Mouse (Mus musculus) neural tube, embryonic 11.5 days (tissue): ENCODE measurements around the gene Chst3. TPM values are rescaled to one million over a fixed set of nuclear protein-coding genes. Genes with fewer than 3 reads are reported as not detected.

Experiments used
- ATAC-seq: fragments of 200-750 bp; cut with Nextera tagmentation; 2 replicates; pipeline ENCODE4 v1.8.0; 2017; ENCODE audit warnings: moderate number of reproducible peaks, mild to moderate bottlenecking, moderate TSS enrichment, moderate library complexity; ENCODE audit not compliant: insufficient read depth, low FRiP score, low TSS enrichment
- DNase-seq: peaks from one replicate; pipeline ENCODE4 v3.0.0-alpha.2; 2015; ENCODE audit warnings: low spot score
- H3K27ac ChIP-seq: fragments of 300-500 bp; sonication (generic); 2 replicates; pipeline ENCODE4 v1.5.1; 2014; ENCODE audit warnings: low read depth, mild to moderate bottlenecking, low read length
- H3K27me3 ChIP-seq: fragments of 300-500 bp; sonication (generic); 2 replicates; pipeline ENCODE4 v1.6.1; 2014; ENCODE audit warnings: mild to moderate bottlenecking, low read length, mixed read lengths; ENCODE audit not compliant: control insufficient read depth, insufficient read depth
- H3K36me3 ChIP-seq: fragments of 300-500 bp; sonication (generic); 2 replicates; pipeline ENCODE4 v1.6.1; 2014; ENCODE audit warnings: mild to moderate bottlenecking, low read length, moderate library complexity, mixed read lengths; ENCODE audit not compliant: control insufficient read depth, insufficient read depth
- H3K4me1 ChIP-seq: fragments of 300-500 bp; sonication (generic); 2 replicates; pipeline ENCODE4 v1.6.1; 2014; ENCODE audit warnings: low read length, mixed read lengths; ENCODE audit not compliant: control insufficient read depth, insufficient read depth
- H3K4me2 ChIP-seq: fragments of 300-500 bp; sonication (generic); 2 replicates; pipeline ENCODE4 v1.6.1; 2014; ENCODE audit warnings: low read depth, mild to moderate bottlenecking, moderate library complexity
- H3K4me3 ChIP-seq: fragments of 300-500 bp; sonication (generic); 2 replicates; pipeline ENCODE4 v1.5.1; 2014; ENCODE audit warnings: low read depth, low read length
- H3K9ac ChIP-seq: fragments of 300-500 bp; sonication (generic); 2 replicates; pipeline ENCODE4 v1.6.1; 2014; ENCODE audit warnings: mild to moderate bottlenecking, low read length
- H3K9me3 ChIP-seq: fragments of 300-500 bp; sonication (generic); 2 replicates; pipeline ENCODE4 v1.6.1; 2016; ENCODE audit warnings: low read length; ENCODE audit not compliant: control insufficient read depth
- WGBS: fragments of 180-500 bp; shearing (Covaris S2); extraction: QIAGEN DNeasy Blood & Tissue Kit; methylation state at CpG from one replicate; pipeline ENCODE4 v1.1.7; 2014; 5-methylcytosine and 5-hydroxymethylcytosine counted together
- polyA plus RNA-seq: library from polyadenylated mRNA; unstranded; fragments of >200 nt; fragmentation: Nextera tagmentation; extraction: Ambion mirVana; gene quantifications from 2 replicates; pipeline ENCODE4 v1.2.1, GENCODE M21; 2014

Chst3 gene
- polyA plus RNA-seq, 1 experiment from 2014 or later, result 1.6 TPM

GRCm38 (mm10) chr10:60211501-60212005 lies 7.5 kb downstream of the Chst3 start:
- H3K9ac ChIP-seq, result 0 out of 2 replicates have a peak overlapping the region, but pooled peaks have one; percentile 6
- ATAC-seq, result no peak
- no peaks in the 10 kb centered on the region for H3K9me3 ChIP-seq
- WGBS, result 81% methylated on average over 8 of the region's 8 CpGs
- no peaks in the 10 kb centered on the region for H3K36me3 ChIP-seq
- no peak overlapping the region for H3K4me2 ChIP-seq
- no peak for DNase-seq
- no peaks in the 10 kb centered on the region for H3K27me3 ChIP-seq
- no peak overlapping the region for H3K27ac ChIP-seq
- no peak overlapping the region for H3K4me3 ChIP-seq
- peaks cover 11% of the 10 kb centered on the region; the same call in 1 of the 2 replicates for H3K4me1 ChIP-seq

DNA sequence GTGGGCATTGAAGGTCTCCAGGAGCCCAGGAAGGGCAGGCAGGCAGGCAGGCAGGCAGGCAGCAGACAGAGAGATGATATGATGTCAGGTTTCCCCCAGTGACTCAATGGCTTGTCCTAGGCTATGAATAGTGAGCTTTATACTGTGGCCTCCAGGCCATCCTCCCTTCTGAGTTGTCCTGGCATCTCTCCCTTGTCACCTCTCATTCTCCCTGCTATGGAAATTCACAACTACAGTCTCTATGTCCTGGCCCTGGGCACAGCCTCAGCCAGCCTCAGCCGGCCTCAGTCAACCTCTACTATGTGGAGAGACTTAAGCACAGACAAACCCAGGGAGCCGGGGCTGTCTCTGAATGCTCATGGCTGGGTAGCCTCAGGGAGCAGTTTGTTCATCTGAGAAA lies 8.6 kb downstream of the Chst3 start:
- H3K4me3 ChIP-seq, result no peak overlapping the region
- DNase-seq (no peak), ATAC-seq (no peak)
- no peaks in the 10 kb centered on the region for H3K9me3 ChIP-seq
- no peak overlapping the region for H3K27ac ChIP-seq
- WGBS, result 80% methylated on average over 2 of the region's 2 CpGs
- peaks cover 13% of the 10 kb centered on the region; the same call in 1 of the 2 replicates for H3K4me1 ChIP-seq
- H3K9ac ChIP-seq, result no peak overlapping the region
- H3K4me2 ChIP-seq, result no peak overlapping the region
- H3K27me3 ChIP-seq, result no peaks in the 10 kb centered on the region
- no peaks in the 10 kb centered on the region for H3K36me3 ChIP-seq

DNA sequence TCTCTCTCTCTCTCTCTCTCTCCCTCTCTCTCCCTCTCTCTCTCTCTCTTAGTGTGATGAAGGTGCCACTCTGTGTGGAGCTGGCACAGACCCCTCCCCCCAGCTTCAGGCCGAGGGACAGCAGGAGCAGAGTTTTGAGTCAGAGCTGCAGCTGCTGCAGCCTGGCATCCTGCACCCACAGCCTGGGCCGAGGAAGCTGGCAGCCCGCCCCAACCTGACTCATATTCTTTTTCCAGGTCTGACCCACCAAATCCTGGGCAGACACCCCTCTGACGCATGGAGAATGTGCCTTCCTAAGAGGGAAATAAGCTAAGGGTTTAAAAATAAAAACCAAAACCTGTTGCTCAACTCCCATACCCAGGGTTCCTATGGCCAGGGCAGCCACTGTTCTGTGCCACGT lies 9.8 kb downstream of the Chst3 start:
- no peaks in the 10 kb centered on the region for H3K9me3 ChIP-seq
- H3K4me2 ChIP-seq, result no peak overlapping the region
- no peak overlapping the region for H3K9ac ChIP-seq
- H3K27me3 ChIP-seq, result no peaks in the 10 kb centered on the region
- ATAC-seq, result no peak
- 63% methylated on average over 5 of the region's 5 CpGs for WGBS
- H3K36me3 ChIP-seq, result no peaks in the 10 kb centered on the region
- no peak overlapping the region for H3K4me3 ChIP-seq
- no peak overlapping the region for H3K27ac ChIP-seq
- H3K4me1 ChIP-seq, result peaks cover 13% of the 10 kb centered on the region; the same call in 1 of the 2 replicates
- DNase-seq, result no peak

DNA sequence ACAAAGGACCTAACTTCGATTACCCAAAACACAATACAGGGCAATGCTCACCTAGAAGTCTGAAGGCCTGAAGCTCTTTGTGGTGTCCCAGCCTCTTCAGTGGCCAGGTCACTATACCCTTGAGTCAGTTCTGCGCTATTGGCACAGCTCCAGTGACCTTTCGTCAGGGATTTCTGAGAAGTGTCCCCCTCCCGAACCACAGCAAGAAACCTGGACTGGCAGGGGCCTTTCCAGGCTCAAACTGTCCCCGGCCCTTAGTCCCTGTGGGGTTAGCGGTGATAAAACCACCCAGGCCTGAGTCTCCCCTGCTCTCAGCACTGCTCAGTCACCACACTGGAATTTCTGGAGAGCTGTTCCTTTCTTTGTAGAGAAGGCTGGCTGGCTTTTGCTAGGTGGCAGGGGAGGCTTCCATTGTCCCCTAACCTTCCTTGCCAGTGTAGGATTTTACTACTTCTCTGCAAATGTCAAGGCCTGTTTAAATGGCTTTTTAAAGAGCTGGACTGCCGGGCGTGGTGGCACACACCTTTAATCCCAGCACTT lies 11.8 kb downstream of the Chst3 start:
- Histone ChIP-seq H3K36me3 (no peaks in the 10 kb centered on the region), H3K9ac (no peak overlapping the region), H3K9me3 (no peaks in the 10 kb centered on the region), H3K27ac (no peak overlapping the region), H3K4me2 (no peak overlapping the region), H3K27me3 (no peaks in the 10 kb centered on the region), H3K4me3 (no peak overlapping the region), H3K4me1 (peaks cover 15% of the 10 kb centered on the region; the same call in 1 of the 2 replicates)
- ATAC-seq, result no peak
- WGBS, result 87% methylated on average over 8 of the region's 8 CpGs
- no peak for DNase-seq

GRCm38 (mm10) chr10:60205601-60206241 lies 13.3 kb downstream of the Chst3 start:
- Histone ChIP-seq H3K27ac (no peak overlapping the region), H3K9ac (no peak overlapping the region), H3K4me2 (no peak overlapping the region), H3K4me1 (peaks cover 15% of the 10 kb centered on the region; the same call in 1 of the 2 replicates), H3K27me3 (no peaks in the 10 kb centered on the region), H3K9me3 (no peaks in the 10 kb centered on the region), H3K4me3 (no peak overlapping the region), H3K36me3 (no peaks in the 10 kb centered on the region)
- DNase-seq, result no peak
- ATAC-seq, result no peak
- WGBS, result 79% methylated on average over 9 of the region's 9 CpGs

- ATAC-seq, result peak; percentile 91
- peak overlapping the region; percentile 87 for H3K27ac ChIP-seq
- H3K9me3 ChIP-seq, result no peaks in the 10 kb centered on the region
- peak; percentile 75 for DNase-seq
- no peaks in the 10 kb centered on the region for H3K27me3 ChIP-seq
- H3K4me2 ChIP-seq, result 0 out of 2 replicates have a peak overlapping the region, but pooled peaks have one; percentile 8
- H3K36me3 ChIP-seq, result no peaks in the 10 kb centered on the region
- no peak overlapping the region for H3K4me3 ChIP-seq
- H3K9ac ChIP-seq, result peak overlapping the region; percentile 18; the same call in 1 of the 2 replicates
- 8% methylated on average over 5 of the region's 5 CpGs for WGBS
- H3K4me1 ChIP-seq, result peaks cover 8% of the 10 kb centered on the region; the same call in 1 of the 2 replicates
Measured at GRCm38 (mm10) chr10:60202785-60203184, 16.3 kb downstream of the Chst3 start.

DNA sequence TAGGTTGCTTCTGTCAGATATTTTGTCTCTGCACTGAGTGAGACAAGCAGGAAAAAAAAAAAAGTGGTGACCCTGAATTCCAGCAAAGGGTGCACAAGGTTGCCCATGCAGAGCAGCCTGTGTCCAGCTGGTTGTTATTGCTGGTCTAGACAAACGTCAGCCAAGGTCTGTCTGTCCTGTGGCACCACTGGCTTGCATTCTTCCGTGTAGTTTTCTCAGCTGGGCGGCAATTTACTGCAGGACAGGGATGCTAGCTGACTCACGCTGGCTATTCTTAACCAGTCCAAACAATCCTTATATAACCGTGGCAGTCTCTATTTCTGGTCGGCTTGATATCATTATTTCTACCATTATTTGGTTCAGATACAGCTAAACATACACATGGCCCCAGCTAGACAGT lies 18.1 kb downstream of the Chst3 start:
- H3K27ac ChIP-seq, result no peak overlapping the region
- H3K9me3 ChIP-seq, result no peaks in the 10 kb centered on the region
- peaks cover 5% of the 10 kb centered on the region; the same call in 1 of the 2 replicates for H3K4me1 ChIP-seq
- DNase-seq (no peak), ATAC-seq (no peak)
- no peak overlapping the region for H3K9ac ChIP-seq
- H3K36me3 ChIP-seq, result no peaks in the 10 kb centered on the region
- no peaks in the 10 kb centered on the region for H3K27me3 ChIP-seq
- H3K4me2 ChIP-seq, result no peak overlapping the region
- H3K4me3 ChIP-seq, result no peak overlapping the region
- 59% methylated on average over 6 of the region's 6 CpGs for WGBS

DNA sequence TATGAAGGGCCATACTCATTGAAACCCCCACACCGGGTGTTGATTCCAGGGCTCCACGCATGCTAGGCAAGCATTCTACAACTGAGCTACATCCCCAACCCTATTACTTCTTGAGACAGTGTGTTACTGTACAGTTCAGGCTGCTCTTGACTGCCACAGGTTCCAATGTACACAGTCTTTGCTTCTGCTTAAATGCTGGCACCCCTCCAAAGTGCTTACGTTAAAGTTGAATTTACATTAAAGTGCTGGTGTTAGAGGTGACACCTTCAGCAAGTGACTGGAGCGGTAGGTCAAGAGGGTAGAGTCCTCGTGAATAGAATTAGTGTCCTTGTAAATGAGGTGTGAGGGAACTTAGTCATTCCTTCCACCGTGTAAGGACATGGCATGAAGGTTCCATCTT lies 19.7 kb downstream of the Chst3 start:
- WGBS, result 86% methylated on average over 6 of the region's 6 CpGs
- no peak overlapping the region for H3K27ac ChIP-seq
- DNase-seq, result no peak
- H3K27me3 ChIP-seq, result no peaks in the 10 kb centered on the region
- H3K9ac ChIP-seq, result no peak overlapping the region
- ATAC-seq, result no peak
- peaks cover 14% of the 10 kb centered on the region for H3K4me1 ChIP-seq
- no peak overlapping the region for H3K4me2 ChIP-seq
- no peaks in the 10 kb centered on the region for H3K9me3 ChIP-seq
- no peaks in the 10 kb centered on the region for H3K36me3 ChIP-seq
- no peak overlapping the region for H3K4me3 ChIP-seq

DNA sequence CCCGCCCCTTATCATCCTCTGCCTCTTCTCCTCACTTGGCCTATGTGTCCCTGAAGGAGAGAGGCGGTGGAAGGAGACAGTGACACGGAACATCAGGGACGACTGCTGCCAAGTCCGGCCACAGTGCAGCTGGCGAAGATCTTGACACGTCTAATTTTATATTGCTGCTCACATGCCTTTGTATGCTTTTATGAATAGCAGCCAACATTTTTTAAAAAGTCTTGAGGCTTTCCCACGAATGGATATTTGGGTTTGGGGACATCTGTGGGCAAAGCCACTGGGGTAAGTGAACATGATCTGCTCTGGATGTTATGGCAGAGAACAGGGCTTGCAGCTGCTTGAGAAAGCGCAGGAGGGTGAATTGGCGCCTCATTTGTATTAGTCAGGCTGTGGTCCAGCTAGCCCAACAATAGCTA lies 21.6 kb downstream of the Chst3 start:
- Histone ChIP-seq H3K27ac (no peak overlapping the region), H3K36me3 (no peaks in the 10 kb centered on the region), H3K27me3 (no peaks in the 10 kb centered on the region), H3K4me3 (no peak overlapping the region), H3K4me2 (no peak overlapping the region), H3K9ac (no peak overlapping the region), H3K9me3 (no peaks in the 10 kb centered on the region), H3K4me1 (peaks cover 22% of the 10 kb centered on the region)
- DNase-seq, result no peak
- ATAC-seq, result no peak
- 87% methylated on average over 10 of the region's 10 CpGs for WGBS
